Mouse (Mus musculus): ENCODE measurements around the gene Slc22a17. TPM values are rescaled to one million over a fixed set of nuclear protein-coding genes. Genes with fewer than 3 reads are reported as not detected.

Gene Slc22a17
- total RNA-seq, 2 experiments from 2014 or later: 586 to 617 TPM

- Histone ChIP-seq H3K27ac (peak within 1 kb of the TSS; percentile 91), H3K4me3 (peak within 1 kb of the TSS; percentile 39)
- TF ChIP-seq CTCF (IDR thresholded peaks at IDR 0.05): no peak
- intact Hi-C loops (cut with DNase I): no loop called here
- no peak for DNase-seq (ENCODE audit: extremely low spot score in 1 of 2, low spot score in 2 of 2)
Measured at GRCm38 (mm10) chr14:54892200-54892599, 20.7 kb downstream of the Slc22a17 start, which contains the start of gene Pabpn1. TSS of gene Pabpn1 (plus strand) at chr14:54892500.

GRCm38 (mm10) chr14:54885309-54885708 lies 27.6 kb downstream of the Slc22a17 start:
- intact Hi-C loops (cut with DNase I): loop anchor here (5.0 kb wide), 1 partner anchor 368 kb away; the partner anchor contains the start of gene Prmt5
- TF ChIP-seq CTCF (IDR thresholded peaks at IDR 0.05): no peak
- Histone ChIP-seq H3K27ac (no peak overlapping the region), H3K4me3 (no peak overlapping the region)
- no peak for DNase-seq (ENCODE audit: extremely low spot score in 1 of 2, low spot score in 2 of 2)

- peak overlapping the region; percentile 64; the same call in 1 of the 2 replicates for H3K27ac ChIP-seq
- no peak for TF ChIP-seq CTCF (IDR thresholded peaks at IDR 0.05)
- no peak for DNase-seq (ENCODE audit: extremely low spot score in 1 of 2, low spot score in 2 of 2)
- peak overlapping the region; percentile 86 for H3K4me3 ChIP-seq
- intact Hi-C loops (cut with DNase I): no loop called here
Measured at GRCm38 (mm10) chr14:54884022-54884712, 28.8 kb downstream of the Slc22a17 start.

GRCm38 (mm10) chr14:54883154-54884021 lies 29.5 kb downstream of the Slc22a17 start, which contains the start of the genes Bcl2l2 and Gm20521:
TSS of gene Bcl2l2 (plus strand) at chr14:54883377.
TSS of gene Gm20521 (plus strand) at chr14:54883441.
- H3K4me3 ChIP-seq: peak within 1 kb of the TSS; percentile 86
- intact Hi-C loops (cut with DNase I): no loop called here
- TF ChIP-seq CTCF (IDR thresholded peaks at IDR 0.05): no peak
- H3K27ac ChIP-seq: peak within 1 kb of the TSS; percentile 93
- DNase-seq (ENCODE audit: extremely low spot score in 1 of 2, low spot score in 2 of 2): peak; percentile 74 to 75

- DNase-seq (ENCODE audit: extremely low spot score in 1 of 2, low spot score in 2 of 2): peak; percentile 66 to 70
- Histone ChIP-seq H3K27ac (peak within 1 kb of the TSS; percentile 97), H3K4me3 (peak within 1 kb of the TSS; percentile 96)
- intact Hi-C loops (cut with DNase I): no loop called here
- no peak; the same call in 1 of the 2 replicates for TF ChIP-seq CTCF (IDR thresholded peaks at IDR 0.05)
Measured at GRCm38 (mm10) chr14:54877048-54877715, 35.8 kb downstream of the Slc22a17 start, which contains the start of gene Ppp1r3e. TSS of gene Ppp1r3e (minus strand) at chr14:54877550.

GRCm38 (mm10) chr14:54876539-54877047 lies 36.3 kb downstream of the Slc22a17 start:
- H3K4me3 ChIP-seq: peak overlapping the region; percentile 96
- intact Hi-C loops (cut with DNase I): no loop called here
- no peak for TF ChIP-seq CTCF (IDR thresholded peaks at IDR 0.05)
- DNase-seq (ENCODE audit: extremely low spot score in 1 of 2, low spot score in 2 of 2): peak; percentile 91 to 92
- peak overlapping the region; percentile 97 for H3K27ac ChIP-seq

GRCm38 (mm10) chr14:54875844-54876538 lies 36.9 kb downstream of the Slc22a17 start:
- DNase-seq (ENCODE audit: extremely low spot score in 1 of 2, low spot score in 2 of 2): no peak

GRCm38 (mm10) chr14:54874165-54874564 lies 38.8 kb downstream of the Slc22a17 start:
- Histone ChIP-seq H3K27ac (no peak overlapping the region), H3K4me3 (no peak overlapping the region)
- intact Hi-C loops (cut with DNase I): no loop called here
- no peak for TF ChIP-seq CTCF (IDR thresholded peaks at IDR 0.05)
- no peak for DNase-seq (ENCODE audit: extremely low spot score in 1 of 2, low spot score in 2 of 2)

More at GRCm38 (mm10) chr14:54875844-54876538, 36.9 kb downstream of the Slc22a17 start:
- Histone ChIP-seq H3K27ac (peak overlapping the region; percentile 97), H3K4me3 (peak overlapping the region; percentile 96)
- intact Hi-C loops (cut with DNase I): no loop called here
- no peak for TF ChIP-seq CTCF (IDR thresholded peaks at IDR 0.05)

GRCm38 (mm10) chr14:54870861-54871260 lies 42.1 kb downstream of the Slc22a17 start, which contains the start of gene Homez:
TSS of gene Homez (minus strand) at chr14:54870961.
- TF ChIP-seq CTCF (IDR thresholded peaks at IDR 0.05): no peak
- Histone ChIP-seq H3K4me3 (no peak within 1 kb of the TSS), H3K27ac (no peak within 1 kb of the TSS)
- no peak for DNase-seq (ENCODE audit: extremely low spot score in 1 of 2, low spot score in 2 of 2)
- intact Hi-C loops (cut with DNase I): no loop called here

GRCm38 (mm10) chr14:54868026-54868425 lies 44.9 kb downstream of the Slc22a17 start:
- H3K27ac ChIP-seq: no peak overlapping the region
- H3K4me3 ChIP-seq: no peak overlapping the region
- DNase-seq (ENCODE audit: extremely low spot score in 1 of 2, low spot score in 2 of 2): no peak
- intact Hi-C loops (cut with DNase I): no loop called here
- no peak for TF ChIP-seq CTCF (IDR thresholded peaks at IDR 0.05)
